Mouse (Mus musculus): ENCODE results near the gene Axin1.

Axin1 gene

DNA sequence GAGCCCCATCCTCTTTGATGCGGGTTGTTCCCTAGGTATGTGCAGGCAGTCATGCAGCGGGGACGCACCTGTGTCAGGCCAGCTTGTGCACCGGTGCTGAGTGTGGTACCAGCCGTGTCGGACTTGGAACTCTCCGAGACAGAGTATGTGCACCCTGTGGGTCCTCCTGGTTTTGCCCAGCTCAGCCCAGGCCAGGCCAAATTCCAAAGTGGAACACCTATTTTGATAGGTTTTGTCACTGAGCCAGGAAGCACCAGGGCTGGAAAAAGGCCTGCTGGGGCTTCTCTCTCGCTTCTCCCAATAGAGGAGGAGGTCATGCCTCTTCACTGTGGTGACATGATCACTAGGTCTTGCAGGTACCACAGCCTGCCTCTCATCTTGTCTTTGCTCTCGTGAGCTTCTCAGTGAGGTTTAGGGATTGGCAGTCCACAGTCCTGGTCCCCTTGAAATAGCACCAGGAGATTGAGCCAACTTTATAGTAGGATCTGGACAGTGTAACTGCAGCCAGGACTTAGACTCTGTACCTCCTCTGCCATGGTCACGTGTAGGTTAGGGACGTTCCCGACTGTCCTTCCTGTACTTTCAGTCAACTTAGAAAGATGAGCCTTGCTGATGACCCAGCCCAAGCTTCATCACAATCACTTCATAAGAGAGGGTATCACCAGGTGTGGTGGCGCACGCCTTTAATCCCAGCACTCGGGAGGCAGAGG, 54.1 kb downstream of the Axin1 start:
- no peak for DNase-seq

- no peak for DNase-seq
Measured at GRCm38 (mm10) chr17:26198892-26199291, 60.4 kb downstream of the Axin1 start, which contains the start of gene Pdia2. Pdia2 (minus strand) TSS chr17:26199087.

- no peak for DNase-seq
Measured at GRCm38 (mm10) chr17:26200831-26201705, 62.6 kb downstream of the Axin1 start.

DNA sequence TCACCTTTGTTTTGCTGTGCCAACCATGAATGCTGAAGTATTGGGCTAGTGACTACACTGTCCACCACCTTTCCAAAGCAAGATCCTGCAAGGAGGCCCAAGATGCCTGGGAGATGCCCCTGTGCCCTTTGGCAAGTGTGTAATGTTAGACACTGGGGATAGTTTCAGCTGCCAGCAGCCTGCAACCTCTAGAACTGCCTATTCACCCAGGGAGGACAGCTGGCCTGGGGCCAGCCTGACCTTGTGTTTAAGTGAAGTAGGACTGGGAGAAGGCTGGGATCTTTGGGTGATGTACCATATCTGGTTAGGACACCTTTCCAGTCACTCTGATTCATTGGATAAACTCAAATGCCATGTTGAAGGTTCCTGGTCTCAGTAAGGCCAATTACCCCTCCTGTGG, 63.5 kb downstream of the Axin1 start:
- peak; percentile 43 for DNase-seq

- DNase-seq = peak; percentile 46
Measured at GRCm38 (mm10) chr17:26202737-26203136, 64.2 kb downstream of the Axin1 start, which contains the start of gene Rgs11. Rgs11 (plus strand) TSS chr17:26202951.

DNA sequence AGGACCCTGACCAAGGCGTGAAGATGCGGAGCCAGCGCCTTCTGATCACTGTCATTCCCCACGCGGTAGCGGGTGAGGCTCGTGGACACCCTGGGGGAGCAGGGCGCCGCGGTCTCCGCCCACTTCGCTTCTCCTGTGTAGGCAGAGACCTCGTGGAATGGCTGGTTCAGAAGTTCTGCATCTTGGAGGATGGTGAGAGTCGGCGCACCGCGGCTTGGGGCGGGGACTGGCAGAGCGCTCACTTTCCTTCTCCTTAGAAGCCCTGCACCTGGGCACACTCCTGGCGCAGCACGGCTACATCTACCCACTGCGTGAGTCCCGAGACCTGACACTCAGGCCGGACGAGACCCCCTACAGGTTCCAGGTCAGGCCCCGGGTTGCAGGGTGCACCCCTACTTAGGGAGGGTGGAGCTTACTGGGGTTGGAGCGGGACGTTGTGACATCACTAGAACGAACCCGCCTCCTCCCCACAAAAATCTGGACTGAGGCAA, 64.9 kb downstream of the Axin1 start:
- peak; percentile 34 for DNase-seq

DNA sequence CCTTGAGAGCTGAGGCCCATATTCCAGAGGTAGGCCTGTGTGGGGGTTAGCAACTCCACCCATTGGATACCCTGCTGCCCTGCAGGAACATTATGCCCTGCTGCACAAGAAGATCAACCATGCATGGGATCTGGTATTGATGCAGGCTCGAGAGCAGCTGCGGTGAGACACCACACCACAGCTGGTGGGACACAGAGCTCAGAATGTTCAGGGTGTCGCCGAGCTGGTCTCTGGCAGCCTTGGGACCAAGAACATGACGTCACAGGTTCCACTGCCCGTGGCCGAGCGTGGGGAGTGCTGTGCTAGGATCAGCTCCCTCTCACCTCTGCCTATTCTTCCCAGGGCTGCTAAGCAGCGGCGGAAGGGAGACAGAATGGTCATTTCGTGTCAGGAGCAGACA, 66.3 kb downstream of the Axin1 start:
- no peak for DNase-seq

- DNase-seq = no peak
Measured at GRCm38 (mm10) chr17:26206392-26206791, 67.9 kb downstream of the Axin1 start.

DNA sequence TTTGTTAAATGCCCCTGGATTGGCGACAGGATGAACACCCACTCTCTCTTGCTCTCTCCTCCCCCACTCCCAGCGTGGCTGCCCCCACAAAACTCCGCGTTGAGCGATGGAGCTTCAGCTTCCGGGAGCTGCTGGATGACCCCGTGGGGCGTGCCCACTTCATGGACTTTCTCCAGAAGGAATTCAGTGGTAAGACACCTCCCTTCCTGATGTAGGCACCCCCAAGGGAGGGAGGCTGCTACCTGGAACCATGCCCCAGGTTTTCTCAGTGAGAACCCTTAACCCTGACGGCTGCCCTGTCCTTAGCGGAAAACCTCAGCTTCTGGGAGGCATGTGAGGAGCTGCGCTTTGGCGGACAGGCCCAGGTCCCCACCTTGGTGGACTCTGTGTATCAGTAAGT, 69.2 kb downstream of the Axin1 start, which contains the start of gene Arhgdig:
Gene Arhgdig (minus strand): TSS at position 101 of the 400 bp plus-strand sequence.
- DNase-seq = no peak

GRCm38 (mm10) chr17:26212241-26212640, 73.8 kb downstream of the Axin1 start:
- DNase-seq = no peak

GRCm38 (mm10) chr17:26212681-26213080, 74.2 kb downstream of the Axin1 start:
- no peak for DNase-seq

- DNase-seq = no peak
Measured at GRCm38 (mm10) chr17:26221508-26221907, 83.0 kb downstream of the Axin1 start.

DNA sequence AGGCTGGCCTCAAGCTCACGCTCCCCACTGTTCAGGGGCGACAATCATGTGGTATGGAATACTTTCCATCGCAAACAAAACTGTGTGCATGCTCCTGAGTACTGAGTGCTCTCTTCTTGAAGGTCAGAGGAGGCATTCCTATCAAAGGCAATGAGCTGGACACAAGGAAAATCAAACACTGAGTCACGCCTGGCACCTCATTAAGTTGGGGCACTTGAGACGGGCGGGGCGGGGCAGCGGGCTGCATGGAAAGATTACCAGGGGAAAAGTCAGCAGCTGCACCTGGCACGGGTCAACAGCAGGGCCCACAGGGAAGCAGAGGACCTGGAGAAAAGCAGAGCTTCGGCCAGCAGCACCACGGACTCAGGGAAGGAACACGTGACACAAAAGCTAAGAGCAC, 86.7 kb downstream of the Axin1 start:
- peak; percentile 58 for DNase-seq

- DNase-seq = no peak
Measured at GRCm38 (mm10) chr17:26229776-26230175, 91.3 kb downstream of the Axin1 start.

GRCm38 (mm10) chr17:26231156-26231555, 92.7 kb downstream of the Axin1 start:
- DNase-seq = no peak

DNA sequence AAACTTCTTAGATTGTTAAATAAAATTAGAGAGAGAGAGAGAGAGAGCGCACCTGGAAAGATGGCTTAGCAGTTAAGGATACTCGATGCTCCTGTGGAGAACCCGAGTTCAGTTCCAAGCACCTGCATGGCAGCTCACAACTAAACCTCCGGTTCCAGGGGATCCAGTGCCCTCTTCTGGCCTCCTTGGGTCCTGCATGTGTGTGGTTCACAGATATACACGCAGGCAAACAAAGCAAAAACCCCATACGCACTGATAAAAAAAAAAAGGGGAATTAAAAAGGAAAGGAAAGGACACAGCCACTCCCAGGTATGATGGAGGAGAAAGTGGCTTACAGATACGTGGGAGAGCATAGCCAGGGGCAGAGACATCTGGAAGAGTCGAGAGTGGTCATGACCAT, 94.4 kb downstream of the Axin1 start:
- no peak for DNase-seq

DNA sequence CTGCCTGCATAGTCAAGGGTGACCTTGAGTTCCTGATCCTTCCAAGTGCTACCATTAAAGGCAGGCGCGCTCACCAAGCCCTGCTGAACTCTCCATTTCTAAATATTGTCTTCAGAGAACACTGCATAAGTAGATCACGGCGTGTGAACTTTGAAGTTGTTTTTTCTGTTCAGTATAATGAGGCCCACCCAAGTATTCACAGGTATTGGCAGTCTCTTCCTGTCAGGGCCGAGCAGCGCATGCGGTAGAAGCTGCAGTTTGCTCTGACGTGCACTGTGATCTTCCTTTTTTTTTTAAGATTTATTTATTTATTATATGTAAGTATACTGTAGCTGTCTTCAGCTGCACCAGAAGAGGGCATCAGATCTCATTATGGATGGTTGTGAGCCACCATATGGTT, 95.9 kb downstream of the Axin1 start:
- DNase-seq = no peak

- DNase-seq = no peak
Measured at GRCm38 (mm10) chr17:26235077-26235815, 96.8 kb downstream of the Axin1 start.

GRCm38 (mm10) chr17:26237667-26238066, 99.2 kb downstream of the Axin1 start:
- DNase-seq = no peak

DNA sequence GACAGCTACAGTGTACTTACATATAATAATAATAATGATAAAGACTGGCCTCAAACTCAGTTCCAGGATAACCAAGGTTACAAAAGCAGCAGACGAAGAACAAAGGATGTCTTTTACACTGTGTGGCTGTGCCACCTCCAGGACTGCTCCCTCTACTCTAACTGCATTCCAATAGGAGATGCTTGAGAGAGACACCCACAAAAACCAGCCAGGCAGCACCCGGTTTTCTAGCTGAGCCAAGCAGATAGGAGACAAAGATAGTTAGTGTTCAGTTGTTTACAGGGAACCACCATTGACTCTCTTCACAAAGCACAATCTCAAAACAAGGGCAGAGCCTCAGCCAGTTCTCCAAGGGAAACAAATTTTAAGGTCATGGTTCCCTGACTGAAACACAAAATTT, 101.1 kb downstream of the Axin1 start:
- no peak for DNase-seq

- no peak for DNase-seq
Measured at GRCm38 (mm10) chr17:26240120-26240790, 101.8 kb downstream of the Axin1 start.

DNA sequence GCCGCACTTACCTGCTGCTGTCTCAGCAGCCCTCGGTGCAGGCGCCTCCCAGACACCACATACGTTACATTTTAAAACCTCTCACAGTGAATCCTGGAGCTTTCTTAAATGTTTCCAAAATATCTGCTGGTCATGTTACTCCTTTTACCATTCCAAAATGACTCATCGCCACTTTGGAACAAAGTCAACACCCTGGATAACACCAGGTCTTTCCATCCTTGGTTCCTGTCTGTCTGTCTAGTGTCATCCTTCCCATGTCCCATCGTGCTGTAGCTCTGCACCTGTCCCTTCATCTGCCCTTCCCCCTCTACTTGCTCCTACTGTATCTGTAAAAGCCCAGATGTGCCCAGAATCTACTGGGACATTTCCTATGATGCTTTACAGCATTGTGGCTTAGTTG, 102.5 kb downstream of the Axin1 start:
- no peak for DNase-seq

Data from kidney, postnatal 14 days (tissue).